Mouse (Mus musculus) c-Kit-positive CD71-negative TER-119-negative erythroid progenitor cells, embryonic 14.5 days (primary cell): Measurements from ENCODE around the gene Tcn2.
"Not testable (repeated sequence)": the region's sequence is repeated elsewhere in the genome, so short reads cannot be mapped to it uniquely, and the experiment has no call there.

ENCODE experiments used
- DNase-seq: peaks from one replicate; pipeline ENCODE4 v3.0.0-alpha.2; 2013; ENCODE audit warnings: low read depth

Tcn2 gene

GRCm38 (mm10) chr11:3931511-3932211 is at the start of gene Tcn2:
Gene Tcn2, minus strand, starts transcription at chr11:3932159.
- DNase-seq = peak; percentile 60

GRCm38 (mm10) chr11:3981536-3981935 is 49.6 kb upstream of the Tcn2 start:
- no peak for DNase-seq

GRCm38 (mm10) chr11:3978421-3978820 is 46.5 kb upstream of the Tcn2 start:
- DNase-seq = no peak

GRCm38 (mm10) chr11:3976678-3977077 is 44.7 kb upstream of the Tcn2 start, which contains the start of gene 4930556J24Rik:
Gene 4930556J24Rik, minus strand, starts transcription at chr11:3976778.
- no peak for DNase-seq

GRCm38 (mm10) chr11:3974311-3974710 is 42.4 kb upstream of the Tcn2 start:
- no peak for DNase-seq

GRCm38 (mm10) chr11:3973081-3973480 is 41.1 kb upstream of the Tcn2 start:
- DNase-seq = no peak

- DNase-seq = no peak
Observed at GRCm38 (mm10) chr11:3970361-3970760, 38.4 kb upstream of the Tcn2 start.

- no peak for DNase-seq
Observed at GRCm38 (mm10) chr11:3969837-3970236, 37.9 kb upstream of the Tcn2 start.

- peak; percentile 10 for DNase-seq
Observed at GRCm38 (mm10) chr11:3964416-3965172, 32.6 kb upstream of the Tcn2 start.

- peak; percentile 67 for DNase-seq
Observed at GRCm38 (mm10) chr11:3963610-3964415, 31.9 kb upstream of the Tcn2 start, which contains the start of gene Pes1. Gene Pes1, plus strand, starts transcription at chr11:3963975.

- DNase-seq = peak; percentile 7
Observed at GRCm38 (mm10) chr11:3963155-3963554, 31.2 kb upstream of the Tcn2 start.

GRCm38 (mm10) chr11:3961761-3962160 is 29.8 kb upstream of the Tcn2 start:
- no peak for DNase-seq

- no peak for DNase-seq
Observed at GRCm38 (mm10) chr11:3960901-3961300, 28.9 kb upstream of the Tcn2 start.

GRCm38 (mm10) chr11:3955371-3955770 is 23.4 kb upstream of the Tcn2 start:
- not testable (repeated sequence) for DNase-seq

GRCm38 (mm10) chr11:3954876-3955275 is 22.9 kb upstream of the Tcn2 start:
- DNase-seq = not testable (repeated sequence)

- DNase-seq = no peak
Observed at GRCm38 (mm10) chr11:3946386-3946785, 14.4 kb upstream of the Tcn2 start.

GRCm38 (mm10) chr11:3941371-3941770 is 9.4 kb upstream of the Tcn2 start:
- no peak for DNase-seq

GRCm38 (mm10) chr11:3937321-3937874 is 5.4 kb upstream of the Tcn2 start:
- no peak for DNase-seq

GRCm38 (mm10) chr11:3936318-3936717 is 4.4 kb upstream of the Tcn2 start:
- no peak for DNase-seq

- DNase-seq = no peak
Observed at GRCm38 (mm10) chr11:3935135-3935534, 3.2 kb upstream of the Tcn2 start.

GRCm38 (mm10) chr11:3933756-3934285 is 1.9 kb upstream of the Tcn2 start:
- no peak for DNase-seq

GRCm38 (mm10) chr11:3930931-3931330 is 1.0 kb downstream of the Tcn2 start:
- DNase-seq = no peak
